Mouse (Mus musculus): ENCODE data around the gene Atg9a.

DNA sequence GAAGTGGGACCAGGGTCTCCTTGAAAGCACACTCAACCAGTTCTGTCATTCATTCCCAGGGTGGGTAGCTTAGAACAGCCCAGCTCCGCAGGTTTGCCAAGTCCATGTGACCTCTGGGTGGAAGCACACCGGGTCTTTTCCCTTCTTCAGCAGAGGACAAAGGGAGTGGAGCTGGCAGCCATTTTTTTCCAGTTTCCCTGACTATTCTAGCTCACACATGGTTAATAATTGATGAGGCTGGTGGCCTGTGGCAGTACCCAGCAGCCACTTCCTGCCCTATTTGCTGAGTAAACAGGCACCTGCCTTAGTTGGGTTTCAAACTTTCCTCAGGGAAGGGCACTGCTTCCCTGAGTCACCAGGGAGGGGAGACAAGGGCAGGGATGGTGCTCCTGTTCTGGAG is 22.4 kb upstream of the Atg9a start:
- no peak for TF ChIP-seq CTCF (IDR thresholded peaks at IDR 0.05; ENCODE audit: borderline replicate concordance, control insufficient read depth, extremely low read depth, insufficient read depth, low read length, poor library complexity)
- no peak for TF ChIP-seq POLR2A (IDR thresholded peaks at IDR 0.05; ENCODE audit: control insufficient read depth, extremely low read depth, insufficient read depth, low read length, poor library complexity)

Data from thymus, adult 2 months (tissue).